In the genomic region with DNA sequence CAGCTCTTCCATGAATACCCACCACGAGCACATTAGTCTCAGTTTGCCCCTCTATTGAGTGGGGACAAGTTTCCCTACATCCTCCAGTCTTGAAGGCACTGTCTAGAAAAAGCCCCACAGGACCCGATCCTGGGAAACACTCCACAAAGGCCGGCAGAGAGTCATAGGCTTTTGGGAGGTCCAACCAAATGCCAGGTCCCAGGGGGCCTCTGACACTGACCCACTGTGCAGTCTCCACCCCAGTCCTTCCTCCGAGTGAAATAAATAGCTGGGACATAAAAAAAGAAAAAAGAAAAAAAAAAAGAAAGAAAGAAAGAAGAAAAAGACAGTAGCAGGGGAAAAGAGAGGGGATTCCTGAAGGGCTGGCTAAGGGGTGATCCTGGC, we compare ENCODE assay signal across 8 mouse cellular contexts. TPM values are rescaled to one million over a fixed set of nuclear protein-coding genes. Genes with fewer than 3 reads are reported as not detected.
DNase-seq lines count a peak whose midpoint lies in the region; ATAC-seq lines count a peak whose summit lies in the region.

No protein-coding gene starts in this region.

- H3K9me3 ChIP-seq in heart, embryonic 12.5 days (replicated peaks): no peaks in the 10 kb centered on the region
- H3K9me3 ChIP-seq in intestine, embryonic 14.5 days (ENCODE audit: control insufficient read depth, low read length): no peaks in the 10 kb centered on the region
- H3K9me3 ChIP-seq in midbrain, embryonic 10.5 days (replicated peaks): no peaks in the 10 kb centered on the region

- peaks cover 33% of the 10 kb centered on the region for H3K4me1 ChIP-seq in heart, embryonic 12.5 days (replicated peaks)
- H3K4me1 ChIP-seq in brown adipose tissue, adult 24 weeks (ENCODE audit: control insufficient read depth, insufficient read depth, insufficient read length, low read length): peaks cover 3% of the 10 kb centered on the region; the same call in 1 of the 2 replicates
- H3K4me1 ChIP-seq in intestine, embryonic 14.5 days (replicated peaks; ENCODE audit: control insufficient read depth, insufficient read depth, low read length): peaks cover 40% of the 10 kb centered on the region
- peaks cover 62% of the 10 kb centered on the region for H3K4me1 ChIP-seq in midbrain, embryonic 10.5 days

- no peaks in the 10 kb centered on the region for H3K36me3 ChIP-seq in heart, embryonic 12.5 days
- no peaks in the 10 kb centered on the region for H3K36me3 ChIP-seq in intestine, embryonic 14.5 days (ENCODE audit: control insufficient read depth, insufficient read depth, low read length)
- no peaks in the 10 kb centered on the region for H3K36me3 ChIP-seq in midbrain, embryonic 10.5 days

- no peak for ATAC-seq in heart, embryonic 12.5 days (ENCODE audit: insufficient number of reproducible peaks, low FRiP score)
- ATAC-seq in intestine, embryonic 14.5 days (replicated peaks; ENCODE audit: low FRiP score, low TSS enrichment, low read depth): no peak

- no peak overlapping the region for H3K27ac ChIP-seq in heart, embryonic 12.5 days (ENCODE audit: poor library complexity, severe bottlenecking)
- no peak overlapping the region for H3K27ac ChIP-seq in brown adipose tissue, adult 24 weeks (replicated peaks; ENCODE audit: low read depth, low read length)
- peak overlapping the region; percentile 54; the same call in 1 of the 2 replicates for H3K27ac ChIP-seq in intestine, embryonic 14.5 days (ENCODE audit: low read depth)
- peak overlapping the region; percentile 89 for H3K27ac ChIP-seq in midbrain, embryonic 10.5 days (replicated peaks)

- peaks cover 25% of the 10 kb centered on the region for H3K27me3 ChIP-seq in heart, embryonic 12.5 days (replicated peaks)
- H3K27me3 ChIP-seq in intestine, embryonic 14.5 days (replicated peaks; ENCODE audit: control insufficient read depth, insufficient read depth, low read length): no peaks in the 10 kb centered on the region
- peaks cover 50% of the 10 kb centered on the region for H3K27me3 ChIP-seq in midbrain, embryonic 10.5 days (ENCODE audit: low read depth, poor library complexity, severe bottlenecking)

- H3K4me2 ChIP-seq in heart, embryonic 12.5 days: peak overlapping the region; percentile 95
- H3K4me2 ChIP-seq in intestine, embryonic 14.5 days (ENCODE audit: low read length): peak overlapping the region; percentile 89

- no peak for DNase-seq in heart, adult 11 months
- no peak for DNase-seq in intestine, embryonic 14.5 days (ENCODE audit: low spot score)
- no peak for DNase-seq in midbrain, embryonic 10.5 days (ENCODE audit: low spot score)
- no peak for DNase-seq in urinary bladder, postnatal 25 days (ENCODE audit: low spot score)
- no peak for DNase-seq in adipocyte (ENCODE audit: low spot score)
- no peak for DNase-seq in embryo, embryonic 10.5 days (ENCODE audit: low spot score)

- no peak overlapping the region for H3K9ac ChIP-seq in heart, embryonic 12.5 days
- peak overlapping the region; percentile 81 for H3K9ac ChIP-seq in intestine, embryonic 14.5 days (ENCODE audit: low read length)

- 55% methylated on average over 4 of the region's 4 CpGs for WGBS in heart, embryonic 12.5 days
- 39% methylated on average over 4 of the region's 4 CpGs for WGBS in intestine, embryonic 14.5 days
- WGBS in midbrain, embryonic 10.5 days: 11% methylated on average over 4 of the region's 4 CpGs

- peak overlapping the region; percentile 56; the same call in 1 of the 2 replicates for H3K4me3 ChIP-seq in heart, embryonic 12.5 days
- H3K4me3 ChIP-seq in brown adipose tissue, adult 24 weeks (ENCODE audit: insufficient read depth, low read depth, low read length): peak overlapping the region; percentile 37
- H3K4me3 ChIP-seq in intestine, embryonic 14.5 days (ENCODE audit: low read depth, low read length): peak overlapping the region; percentile 63
- H3K4me3 ChIP-seq in midbrain, embryonic 10.5 days: peak overlapping the region; percentile 74

RNA-seq across cellular contexts. Expression of a gene that starts 0.8 kb away (rescaled TPM):
- polyA plus RNA-seq in heart, embryonic 12.5 days (2016; fragmentation: Nextera tagmentation; extraction: Ambion mirVana): 9.0 and 10.0 TPM in 2 replicates
- 0.92 TPM in 1 of 2 replicates, not detected in the other for polyA plus RNA-seq in brown adipose tissue, adult 24 weeks (2012; ENCODE audit: insufficient read depth, insufficient read length, missing spikeins)
- polyA plus RNA-seq in intestine, embryonic 14.5 days (2014; fragmentation: Nextera tagmentation; extraction: Ambion mirVana): 74.8 and 88.5 TPM in 2 replicates
- 21.9 and 28.2 TPM in 2 replicates for polyA plus RNA-seq in midbrain, embryonic 10.5 days (2016; fragmentation: Nextera tagmentation; extraction: Ambion mirVana)

RNA-seq across cellular contexts. Expression of a gene that starts 52.2 kb away (rescaled TPM):
- 475 and 499 TPM in 2 replicates for polyA plus RNA-seq in heart, embryonic 12.5 days (2016; fragmentation: Nextera tagmentation; extraction: Ambion mirVana)
- 121 and 140 TPM in 2 replicates for polyA plus RNA-seq in brown adipose tissue, adult 24 weeks (2012; ENCODE audit: insufficient read depth, insufficient read length, missing spikeins)
- 373 and 390 TPM in 2 replicates for polyA plus RNA-seq in intestine, embryonic 14.5 days (2014; fragmentation: Nextera tagmentation; extraction: Ambion mirVana)
- 903 and 985 TPM in 2 replicates for polyA plus RNA-seq in midbrain, embryonic 10.5 days (2016; fragmentation: Nextera tagmentation; extraction: Ambion mirVana)

RNA-seq across cellular contexts. Expression of a gene that starts 52.5 kb away (rescaled TPM):
- polyA plus RNA-seq in heart, embryonic 12.5 days (2016; fragmentation: Nextera tagmentation; extraction: Ambion mirVana): 26.5 and 28.4 TPM in 2 replicates
- 14.4 and 18.4 TPM in 2 replicates for polyA plus RNA-seq in brown adipose tissue, adult 24 weeks (2012; ENCODE audit: insufficient read depth, insufficient read length, missing spikeins)
- polyA plus RNA-seq in intestine, embryonic 14.5 days (2014; fragmentation: Nextera tagmentation; extraction: Ambion mirVana): 30.4 TPM in 2 replicates
- 33.0 and 33.6 TPM in 2 replicates for polyA plus RNA-seq in midbrain, embryonic 10.5 days (2016; fragmentation: Nextera tagmentation; extraction: Ambion mirVana)

Comparison
In these comparisons a context has a peak if more than half of its experiments do, and no peak if none do; other contexts are left out.
1. H3K27ac ChIP-seq: peak in intestine, embryonic 14.5 days (single experiment) and midbrain, embryonic 10.5 days (single experiment); none in heart, embryonic 12.5 days (single experiment) and brown adipose tissue, adult 24 weeks (single experiment).
2. Peak in every context shown above with its lines, with median percentiles within 50 percentile points of each other: H3K4me3 ChIP-seq.